Mouse (Mus musculus) heart, embryonic 10.5 days (tissue): ENCODE data around the gene Zfp141. TPM values are rescaled to one million over a fixed set of nuclear protein-coding genes. Genes with fewer than 3 reads are reported as not detected.
A peak's percentile ranks its signal among the peaks of the same experiment; 100 is the strongest.
"Not testable (repeated sequence)": the region's sequence is repeated elsewhere in the genome, so short reads cannot be mapped to it uniquely, and the experiment has no call there.

Experiments
- DNase-seq: peaks from one replicate; pipeline ENCODE4 v3.0.0-alpha.2; 2017; ENCODE audit warnings: low spot score
- H3K27ac ChIP-seq: fragments of 300-500 bp; sonication (generic); 2 replicates; pipeline ENCODE4 v1.5.1; 2016; ENCODE audit warnings: mild to moderate bottlenecking
- H3K27me3 ChIP-seq: fragments of 300-500 bp; sonication (generic); 2 replicates; pipeline ENCODE4 v1.6.1; 2016; ENCODE audit warnings: mild to moderate bottlenecking; ENCODE audit not compliant: poor library complexity, insufficient read depth, severe bottlenecking
- H3K36me3 ChIP-seq: fragments of 300-500 bp; sonication (generic); 2 replicates; pipeline ENCODE4 v1.6.1; 2016; ENCODE audit warnings: mild to moderate bottlenecking, moderate library complexity
- H3K4me1 ChIP-seq: fragments of 300-500 bp; sonication (generic); 2 replicates; pipeline ENCODE4 v1.6.1; 2016; ENCODE audit warnings: mild to moderate bottlenecking
- H3K4me3 ChIP-seq: fragments of 300-500 bp; sonication (generic); 2 replicates; pipeline ENCODE4 v1.5.1; 2016; ENCODE audit warnings: mild to moderate bottlenecking, moderate library complexity
- H3K9me3 ChIP-seq: fragments of 300-500 bp; sonication (generic); 2 replicates; pipeline ENCODE4 v1.6.1; 2016; ENCODE audit warnings: mild to moderate bottlenecking, moderate library complexity
- WGBS: fragments of 180-500 bp; shearing (Covaris S2); methylation state at CpG from one replicate; pipeline ENCODE4 v1.1.7; 2016; 5-methylcytosine and 5-hydroxymethylcytosine counted together
- polyA plus RNA-seq: library from polyadenylated mRNA; unstranded; fragments of >200 nt; fragmentation: Nextera tagmentation; extraction: Ambion mirVana; gene quantifications from 2 replicates; pipeline ENCODE4 v1.2.1, GENCODE M21; 2016

Gene Zfp141
- 8.2 and 9.9 TPM in 2 replicates for polyA plus RNA-seq

DNA sequence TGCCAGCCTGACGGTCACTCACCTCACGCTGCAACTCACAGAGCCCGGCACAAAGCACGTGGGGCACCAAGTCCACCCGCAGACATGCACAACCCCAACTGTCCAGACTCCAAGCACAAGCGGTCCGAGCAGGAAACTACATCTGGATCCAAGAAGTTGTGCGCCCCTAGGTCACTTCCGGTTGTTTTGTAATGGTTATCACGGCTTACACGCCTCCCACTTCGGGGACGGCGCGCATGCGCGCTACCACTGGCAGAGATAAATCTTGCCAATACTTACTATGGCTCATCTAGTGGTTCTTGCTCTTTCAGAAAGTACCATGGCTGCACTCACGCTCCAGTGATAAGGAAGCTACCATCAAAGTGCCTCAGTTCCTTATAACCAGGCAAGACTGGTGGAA is at the start of gene Zfp141:
Zfp141 (minus strand) TSS at position 153 of the 400 bp plus-strand sequence.
- not testable (repeated sequence) for H3K27me3 ChIP-seq, H3K36me3 ChIP-seq, H3K4me1 ChIP-seq, H3K9me3 ChIP-seq
- WGBS = under 1% methylated on average over 18 of the region's 18 CpGs
- Histone ChIP-seq H3K4me3 (peak within 1 kb of the TSS; percentile 63), H3K27ac (peak within 1 kb of the TSS; percentile 80)
- DNase-seq = peak; percentile 93

DNA sequence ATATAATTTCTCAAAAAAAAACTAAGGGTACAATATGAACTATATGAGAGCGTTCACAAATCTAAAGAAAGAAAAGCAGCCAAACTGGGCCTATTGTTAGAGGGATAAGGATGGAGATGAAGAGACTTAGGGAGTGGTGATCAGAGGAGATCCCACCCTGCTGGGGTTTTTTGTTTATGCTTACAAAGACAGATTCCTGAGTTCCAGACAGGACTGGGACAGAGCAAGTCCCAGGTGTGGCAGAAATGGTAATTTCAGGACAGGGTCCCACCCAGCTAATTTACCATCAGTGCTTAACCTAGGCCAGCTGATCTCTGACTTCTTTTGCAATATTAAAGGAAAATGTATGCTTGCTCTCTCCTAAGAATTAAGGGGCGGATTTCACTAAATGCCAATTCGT is 46.2 kb upstream of the Zfp141 start:
- Histone ChIP-seq H3K27ac (no peak overlapping the region), H3K36me3 (no peaks in the 10 kb centered on the region), H3K4me3 (no peak overlapping the region), H3K9me3 (peaks cover 5% of the 10 kb centered on the region; the same call in 1 of the 2 replicates), H3K27me3 (no peaks in the 10 kb centered on the region), H3K4me1 (no peaks in the 10 kb centered on the region)
- no peak for DNase-seq
- WGBS = 69% methylated on average over 3 of the region's 3 CpGs

DNA sequence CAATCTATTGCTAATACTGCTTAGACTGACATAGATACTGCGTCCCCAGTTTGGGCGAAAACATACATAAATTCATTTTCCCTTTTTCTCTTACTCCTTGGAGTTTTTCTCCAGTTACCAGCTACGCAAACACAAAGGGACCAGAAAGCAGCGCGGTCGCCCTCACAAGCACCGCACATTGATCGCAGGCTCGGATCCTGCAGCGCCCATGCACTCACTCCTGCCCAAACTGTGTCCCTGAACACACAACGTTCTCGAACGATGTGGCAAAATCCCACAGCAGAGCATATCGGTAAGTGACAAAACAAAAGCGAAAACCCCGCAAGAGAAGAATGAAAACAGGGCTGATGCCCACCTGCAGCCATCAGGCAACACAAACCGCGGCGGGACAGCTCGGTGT is 354 bp downstream of the Zfp141 start:
- H3K4me3 ChIP-seq = peak overlapping the region; percentile 63
- H3K9me3 ChIP-seq = no peaks in the 10 kb centered on the region; the same call in 1 of the 2 replicates
- H3K27ac ChIP-seq = peak overlapping the region; percentile 80
- no peaks in the 10 kb centered on the region for H3K4me1 ChIP-seq
- no peak for DNase-seq
- WGBS = under 1% methylated on average over 20 of the region's 20 CpGs
- H3K27me3 ChIP-seq = no peaks in the 10 kb centered on the region
- H3K36me3 ChIP-seq = peaks cover 11% of the 10 kb centered on the region

DNA sequence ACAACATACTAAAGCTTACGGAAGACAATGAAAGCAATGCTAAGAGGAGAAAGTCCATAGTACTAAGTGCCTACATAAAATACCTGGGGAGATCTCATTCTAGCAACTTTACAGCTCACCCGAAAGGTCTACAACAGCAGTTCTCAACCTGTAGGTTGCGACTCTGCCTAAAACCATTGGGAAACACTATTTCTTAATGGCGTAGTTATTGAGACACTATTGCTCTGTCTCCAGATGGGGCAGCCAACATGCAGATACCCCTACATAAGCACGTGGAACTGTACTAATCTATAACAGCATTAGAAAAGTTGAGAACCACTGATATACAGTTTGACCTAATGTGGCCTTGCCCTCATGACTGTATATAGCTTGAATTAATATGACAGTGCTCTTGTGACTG is 7.3 kb downstream of the Zfp141 start:
- no peaks in the 10 kb centered on the region for H3K4me1 ChIP-seq
- DNase-seq = no peak
- WGBS = 88% methylated on average over 5 of the region's 5 CpGs
- peaks cover 37% of the 10 kb centered on the region for H3K36me3 ChIP-seq
- H3K27ac ChIP-seq = no peak overlapping the region
- no peaks in the 10 kb centered on the region for H3K27me3 ChIP-seq
- no peak overlapping the region for H3K4me3 ChIP-seq
- H3K9me3 ChIP-seq = no peaks in the 10 kb centered on the region; the same call in 1 of the 2 replicates

DNA sequence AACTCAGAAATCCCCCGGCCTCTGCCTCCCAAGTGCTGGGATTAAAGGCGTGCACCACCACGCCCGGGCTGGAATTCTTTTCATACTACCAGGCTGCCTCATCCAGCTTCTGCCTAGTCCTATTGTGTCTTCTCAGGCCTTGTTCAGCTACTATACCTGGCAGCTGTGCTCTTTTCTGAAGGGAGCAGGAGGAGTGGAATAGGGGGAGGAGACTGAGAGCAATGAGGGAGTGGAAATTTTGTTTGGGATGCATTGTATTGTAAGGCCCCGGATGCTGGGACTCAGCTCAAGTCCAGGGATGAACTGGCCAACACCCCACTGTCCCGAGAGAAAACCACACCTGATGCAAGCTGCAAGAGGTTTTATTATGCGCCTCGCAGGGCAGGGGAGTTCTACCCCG is 8.2 kb downstream of the Zfp141 start:
- H3K27me3 ChIP-seq = no peaks in the 10 kb centered on the region
- WGBS = 85% methylated on average over 9 of the region's 9 CpGs
- no peak overlapping the region for H3K4me3 ChIP-seq
- no peak for DNase-seq
- H3K27ac ChIP-seq = no peak overlapping the region
- H3K36me3 ChIP-seq = peaks cover 37% of the 10 kb centered on the region
- H3K4me1 ChIP-seq = no peaks in the 10 kb centered on the region
- H3K9me3 ChIP-seq = no peaks in the 10 kb centered on the region; the same call in 1 of the 2 replicates

DNA sequence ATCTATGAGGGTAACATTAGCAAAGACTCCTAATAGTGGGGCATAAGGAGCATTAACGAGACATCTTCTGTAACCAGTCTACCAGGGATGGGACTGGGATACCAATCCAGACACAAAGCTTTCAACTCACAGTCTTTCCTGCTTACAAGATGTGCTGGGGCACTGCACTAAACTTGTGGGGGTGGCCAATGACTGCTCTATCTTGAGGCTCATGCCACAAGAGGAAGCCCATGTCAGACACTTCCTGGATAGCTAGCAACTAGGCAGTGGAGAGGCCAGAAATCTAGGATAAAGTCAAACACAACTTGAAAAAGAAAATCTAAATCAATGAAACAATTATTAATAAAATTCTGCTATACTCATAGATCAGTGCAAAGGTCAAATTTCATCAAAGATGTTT is 9.3 kb downstream of the Zfp141 start:
- DNase-seq = no peak
- Histone ChIP-seq H3K4me1 (no peaks in the 10 kb centered on the region), H3K4me3 (no peak overlapping the region), H3K9me3 (no peaks in the 10 kb centered on the region; the same call in 1 of the 2 replicates), H3K27ac (no peak overlapping the region), H3K27me3 (no peaks in the 10 kb centered on the region), H3K36me3 (peaks cover 34% of the 10 kb centered on the region)
- 72% methylated on average over 1 of the region's 1 CpGs for WGBS

DNA sequence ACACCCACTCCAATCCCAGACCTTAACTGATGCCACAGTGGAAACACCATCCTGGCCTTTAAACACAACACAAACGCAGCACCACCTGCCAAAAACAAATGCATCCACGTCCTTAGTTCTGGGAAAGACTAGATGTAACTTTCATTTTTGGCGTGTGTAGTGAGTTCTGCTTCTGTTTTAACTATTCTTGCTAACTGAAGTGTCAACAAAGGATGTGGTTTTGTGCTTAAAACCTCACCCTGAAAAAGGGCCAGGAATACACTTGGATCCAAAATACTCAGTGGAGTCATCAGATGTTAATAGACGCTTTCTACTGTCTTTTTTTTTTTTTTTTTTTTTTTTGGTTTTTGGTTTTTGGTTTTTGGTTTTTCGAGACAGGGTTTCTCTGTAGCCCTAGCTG is 14.7 kb downstream of the Zfp141 start:
- H3K4me3 ChIP-seq = no peak overlapping the region
- H3K27me3 ChIP-seq = no peaks in the 10 kb centered on the region
- H3K4me1 ChIP-seq = no peaks in the 10 kb centered on the region
- no peak for DNase-seq
- H3K9me3 ChIP-seq = no peaks in the 10 kb centered on the region
- H3K27ac ChIP-seq = no peak overlapping the region
- peaks cover 38% of the 10 kb centered on the region for H3K36me3 ChIP-seq
- WGBS = 94% methylated on average over 5 of the region's 5 CpGs

DNA sequence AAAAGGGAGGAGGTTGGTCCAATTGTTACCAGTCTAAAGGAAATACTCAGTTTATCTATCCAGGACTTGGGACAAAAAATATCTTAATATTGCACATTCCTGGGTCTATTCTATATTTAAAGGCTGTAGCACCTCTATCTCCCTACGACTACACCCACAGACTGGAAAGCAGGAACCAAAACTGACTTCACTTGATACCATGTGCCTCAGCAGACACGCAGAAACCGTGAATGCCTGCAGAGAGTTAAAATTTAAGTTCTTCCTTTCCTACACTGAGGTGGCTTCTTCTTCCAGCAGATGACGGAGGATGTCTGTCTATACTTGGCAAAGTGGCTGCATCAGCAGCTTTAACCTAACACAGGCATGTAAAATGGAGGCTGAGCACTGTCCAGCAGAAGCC is 15.2 kb downstream of the Zfp141 start:
- peaks cover 41% of the 10 kb centered on the region for H3K36me3 ChIP-seq
- H3K27me3 ChIP-seq = no peaks in the 10 kb centered on the region
- no peak for DNase-seq
- H3K4me1 ChIP-seq = no peaks in the 10 kb centered on the region
- no peak overlapping the region for H3K4me3 ChIP-seq
- no peak overlapping the region for H3K27ac ChIP-seq
- 86% methylated on average over 4 of the region's 4 CpGs for WGBS
- no peaks in the 10 kb centered on the region for H3K9me3 ChIP-seq

DNA sequence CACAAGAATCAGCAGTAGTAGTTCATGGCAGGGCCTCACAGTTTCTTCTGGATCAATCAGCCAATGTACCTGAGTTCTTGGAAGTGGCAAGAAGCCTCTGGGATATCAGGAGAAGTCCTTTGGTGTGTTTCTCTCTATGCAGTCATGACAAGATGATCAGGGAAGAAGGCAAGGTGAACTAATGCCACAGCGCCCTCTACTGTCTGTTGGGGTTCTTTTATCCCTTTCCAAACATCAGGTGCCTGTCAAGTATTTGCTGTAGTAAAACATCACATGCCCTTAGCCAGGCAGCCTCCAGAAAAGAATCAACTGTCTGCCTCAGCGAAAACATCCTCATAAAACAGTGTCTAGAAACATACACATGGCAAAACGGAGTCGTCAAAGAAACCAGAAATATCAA is 50.9 kb downstream of the Zfp141 start:
- no peaks in the 10 kb centered on the region for H3K4me1 ChIP-seq
- no peaks in the 10 kb centered on the region for H3K36me3 ChIP-seq
- H3K9me3 ChIP-seq = peaks cover 18% of the 10 kb centered on the region
- no peak overlapping the region for H3K27ac ChIP-seq
- WGBS = 55% methylated on average over 4 of the region's 4 CpGs
- DNase-seq = no peak
- H3K27me3 ChIP-seq = no peaks in the 10 kb centered on the region
- no peak overlapping the region for H3K4me3 ChIP-seq

DNA sequence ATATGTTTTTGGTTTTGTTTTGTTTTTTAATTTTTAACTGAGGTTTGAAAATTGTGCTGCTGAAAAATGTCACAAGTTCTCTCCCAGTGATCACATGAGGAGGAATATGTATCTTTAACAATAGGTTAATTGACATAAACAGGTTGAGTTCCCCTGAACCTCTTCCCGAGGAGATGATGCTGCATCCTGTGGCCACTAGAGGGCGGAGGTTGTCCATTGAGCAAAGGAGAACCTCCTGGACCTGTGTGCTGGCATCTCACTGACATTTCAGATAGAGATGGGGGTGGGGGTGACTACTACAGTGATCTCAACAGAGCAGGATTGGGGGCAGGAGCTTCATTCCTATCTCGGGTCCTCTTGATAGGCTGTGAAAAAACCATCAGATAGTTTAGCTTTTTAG is 54.9 kb downstream of the Zfp141 start:
- H3K27ac ChIP-seq = no peak overlapping the region
- peaks cover 35% of the 10 kb centered on the region for H3K9me3 ChIP-seq
- WGBS = 29% methylated on average over 3 of the region's 3 CpGs
- H3K4me3 ChIP-seq = no peak overlapping the region
- H3K36me3 ChIP-seq = no peaks in the 10 kb centered on the region
- DNase-seq = no peak
- no peaks in the 10 kb centered on the region for H3K4me1 ChIP-seq
- no peaks in the 10 kb centered on the region for H3K27me3 ChIP-seq

DNA sequence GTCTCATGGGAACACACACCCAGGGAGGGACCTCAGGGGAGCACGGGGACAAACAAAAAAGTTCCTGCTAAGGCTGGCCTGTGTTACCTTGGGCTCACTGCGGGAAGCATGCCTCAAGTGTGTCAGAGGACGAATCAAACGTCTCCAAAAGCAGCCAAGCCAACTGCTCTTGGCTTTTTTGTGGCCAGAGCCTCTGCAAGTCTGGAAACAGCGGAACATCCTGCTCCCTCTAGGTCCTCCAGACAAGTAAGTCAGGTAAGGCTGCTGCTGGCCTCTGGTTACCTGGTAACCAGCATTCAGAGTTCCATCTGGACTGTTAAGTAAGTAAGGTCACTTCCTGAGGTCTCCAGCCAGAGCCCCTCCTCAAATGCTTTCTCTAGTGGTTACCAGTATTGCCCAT is 57.7 kb downstream of the Zfp141 start, which contains the start of gene 4933421I07Rik:
4933421I07Rik (minus strand) TSS at position 271 of the 400 bp plus-strand sequence.
- Histone ChIP-seq H3K4me3 (no peak within 1 kb of the TSS), H3K27me3 (no peaks in the 10 kb centered on the region), H3K4me1 (no peaks in the 10 kb centered on the region), H3K9me3 (peaks cover 34% of the 10 kb centered on the region), H3K36me3 (no peaks in the 10 kb centered on the region), H3K27ac (no peak within 1 kb of the TSS)
- DNase-seq = peak; percentile 59
- 75% methylated on average over 5 of the region's 5 CpGs for WGBS

DNA sequence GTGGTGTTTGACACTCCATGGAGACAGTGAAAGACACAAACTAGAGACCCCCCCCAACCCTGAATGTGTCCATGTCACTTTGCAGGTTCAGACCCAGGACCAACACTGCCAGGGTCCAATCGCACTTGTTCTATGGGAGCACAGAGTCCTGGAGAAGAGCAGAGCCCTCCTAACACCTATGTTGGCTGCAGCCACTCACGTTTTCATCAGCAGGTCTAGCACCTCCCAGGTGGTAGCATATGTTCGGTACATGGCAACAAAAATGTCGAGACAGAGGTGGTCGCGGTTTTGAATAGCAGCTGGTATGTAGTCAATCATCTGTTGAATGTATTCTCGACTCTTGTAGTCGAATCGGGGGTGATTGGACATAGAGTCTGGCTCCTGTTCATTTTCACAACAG is 58.2 kb downstream of the Zfp141 start:
- Histone ChIP-seq H3K36me3 (no peaks in the 10 kb centered on the region), H3K4me3 (no peak overlapping the region), H3K4me1 (no peaks in the 10 kb centered on the region), H3K9me3 (peaks cover 34% of the 10 kb centered on the region), H3K27me3 (no peaks in the 10 kb centered on the region), H3K27ac (no peak overlapping the region)
- peak; percentile 58 for DNase-seq
- 81% methylated on average over 9 of the region's 9 CpGs for WGBS
